Mouse (Mus musculus): ENCODE measurements around the gene Phkb. TPM values are rescaled to one million over a fixed set of nuclear protein-coding genes. Genes with fewer than 3 reads are reported as not detected.

Gene Phkb
- polyA plus RNA-seq, 1 experiment from 2014 or later = 52.4 TPM

DNA sequence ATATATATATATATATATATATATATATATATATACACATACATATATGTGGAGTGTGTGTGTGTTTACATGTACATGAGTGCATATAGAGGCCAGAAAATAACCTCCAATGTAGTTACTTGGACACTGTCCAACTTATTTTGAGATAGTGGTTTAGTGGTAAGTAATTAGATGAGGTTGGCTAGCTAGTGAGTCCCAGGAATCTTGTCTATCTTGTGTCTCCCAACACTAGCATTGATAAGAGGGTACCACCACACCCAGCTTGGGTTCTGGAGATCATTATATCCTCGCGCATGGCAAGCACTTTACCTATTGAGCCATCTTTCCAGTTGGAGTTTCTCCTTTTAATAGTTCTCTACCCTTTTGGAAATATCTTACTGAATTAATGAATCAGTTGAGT lies 56.9 kb downstream of the Phkb start:
- ATAC-seq (ENCODE audit: low read depth) (no peak), DNase-seq (ENCODE audit: low spot score) (no peak)
- no peak overlapping the region for H3K4me2 ChIP-seq (ENCODE audit: low read depth, low read length)
- H3K9me3 ChIP-seq (ENCODE audit: control insufficient read depth, low read length) = no peaks in the 10 kb centered on the region
- H3K36me3 ChIP-seq (ENCODE audit: control insufficient read depth, insufficient read depth, low read length) = peaks cover 5% of the 10 kb centered on the region; the same call in 1 of the 2 replicates
- no peak overlapping the region for H3K9ac ChIP-seq (ENCODE audit: low read depth, low read length)
- H3K4me3 ChIP-seq (ENCODE audit: low read depth, low read length) = no peak overlapping the region
- H3K27ac ChIP-seq (replicated peaks; ENCODE audit: low read depth, low read length) = no peak overlapping the region
- 93% methylated on average over 2 of the region's 2 CpGs for WGBS
- no peaks in the 10 kb centered on the region for H3K4me1 ChIP-seq (ENCODE audit: control insufficient read depth, insufficient read depth, low read length)
- H3K27me3 ChIP-seq (replicated peaks; ENCODE audit: control insufficient read depth, insufficient read depth, low read length) = no peaks in the 10 kb centered on the region

DNA sequence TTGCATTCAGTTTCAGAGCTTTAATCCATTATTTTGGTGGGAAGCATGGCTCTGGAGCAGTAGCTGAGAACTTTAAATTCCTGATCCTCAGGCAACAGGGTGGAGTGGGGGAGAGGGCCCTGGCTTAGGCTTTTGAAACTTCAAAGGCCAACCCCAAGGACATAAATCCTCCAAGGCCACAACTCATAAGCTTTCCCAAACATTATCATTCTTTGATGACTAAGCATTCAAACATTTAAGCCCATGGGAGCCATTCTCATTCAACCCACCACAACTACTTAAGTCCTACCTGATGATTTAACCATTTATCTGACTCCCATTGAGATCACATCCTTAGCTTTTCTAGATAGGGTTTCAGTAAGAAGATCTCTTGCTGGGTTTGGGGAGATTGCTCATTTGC lies 84.2 kb downstream of the Phkb start:
- H3K9me3 ChIP-seq (ENCODE audit: control insufficient read depth, low read length) = no peaks in the 10 kb centered on the region
- no peak for ATAC-seq (ENCODE audit: low read depth)
- H3K27ac ChIP-seq (replicated peaks; ENCODE audit: low read depth, low read length) = no peak overlapping the region
- no peaks in the 10 kb centered on the region for H3K4me1 ChIP-seq (ENCODE audit: control insufficient read depth, insufficient read depth, low read length)
- no peak for DNase-seq (ENCODE audit: low spot score)
- no peak overlapping the region for H3K9ac ChIP-seq (ENCODE audit: low read depth, low read length)
- H3K4me3 ChIP-seq (ENCODE audit: low read depth, low read length) = no peak overlapping the region
- H3K27me3 ChIP-seq (replicated peaks; ENCODE audit: control insufficient read depth, insufficient read depth, low read length) = no peaks in the 10 kb centered on the region
- H3K4me2 ChIP-seq (ENCODE audit: low read depth, low read length) = no peak overlapping the region
- 0 out of 2 replicates have a peak, but pooled peaks cover 6% of the 10 kb centered on the region for H3K36me3 ChIP-seq (ENCODE audit: control insufficient read depth, insufficient read depth, low read length)

DNA sequence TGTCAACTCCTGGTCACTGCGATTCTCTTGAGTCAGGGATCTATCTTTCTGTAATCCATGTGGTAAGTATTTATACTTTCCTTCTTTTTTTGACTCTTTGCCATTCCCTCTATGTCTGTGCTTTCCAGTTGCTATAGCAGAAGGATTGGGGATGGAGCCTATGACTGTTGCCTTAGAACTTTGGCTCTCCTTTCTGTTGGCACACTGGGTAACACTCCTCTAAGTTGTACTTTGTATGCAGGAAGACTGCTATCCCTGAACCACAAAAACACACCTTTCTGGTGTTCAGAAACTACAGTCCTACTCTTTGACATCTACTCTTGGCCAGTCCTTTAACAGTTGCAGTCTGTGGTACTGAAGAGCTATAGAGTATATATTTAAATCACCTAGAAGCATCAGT lies 84.8 kb downstream of the Phkb start:
- Histone ChIP-seq H3K9me3 (ENCODE audit: control insufficient read depth, low read length) (no peaks in the 10 kb centered on the region), H3K27ac (replicated peaks; ENCODE audit: low read depth, low read length) (no peak overlapping the region), H3K9ac (ENCODE audit: low read depth, low read length) (no peak overlapping the region), H3K27me3 (replicated peaks; ENCODE audit: control insufficient read depth, insufficient read depth, low read length) (no peaks in the 10 kb centered on the region), H3K4me1 (ENCODE audit: control insufficient read depth, insufficient read depth, low read length) (no peaks in the 10 kb centered on the region), H3K36me3 (ENCODE audit: control insufficient read depth, insufficient read depth, low read length) (0 out of 2 replicates have a peak, but pooled peaks cover 6% of the 10 kb centered on the region), H3K4me2 (ENCODE audit: low read depth, low read length) (no peak overlapping the region), H3K4me3 (ENCODE audit: low read depth, low read length) (no peak overlapping the region)
- DNase-seq (ENCODE audit: low spot score) (no peak), ATAC-seq (ENCODE audit: low read depth) (no peak)
- 72% methylated on average over 1 of the region's 1 CpGs for WGBS

DNA sequence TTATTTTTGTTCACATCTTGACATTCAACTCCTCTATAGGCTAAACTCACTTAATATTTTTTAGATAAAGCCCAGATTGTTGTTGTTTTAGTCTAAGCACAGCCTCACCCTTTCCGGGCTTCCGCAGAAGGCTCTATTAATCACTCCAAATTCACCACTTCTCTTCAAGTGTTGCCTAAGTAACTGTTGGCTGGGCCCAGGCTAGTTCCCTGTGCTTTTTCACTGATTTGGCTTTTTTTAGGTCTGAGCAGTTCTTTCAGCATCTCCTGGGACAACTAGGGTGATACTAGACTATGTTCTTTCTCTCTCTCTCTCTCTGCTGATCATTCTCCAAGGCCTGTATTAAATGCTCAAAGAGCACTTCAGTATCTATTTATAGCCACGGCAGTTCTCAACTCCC lies 85.3 kb downstream of the Phkb start:
- Histone ChIP-seq H3K36me3 (ENCODE audit: control insufficient read depth, insufficient read depth, low read length) (0 out of 2 replicates have a peak, but pooled peaks cover 6% of the 10 kb centered on the region), H3K9ac (ENCODE audit: low read depth, low read length) (no peak overlapping the region), H3K4me2 (ENCODE audit: low read depth, low read length) (no peak overlapping the region), H3K27me3 (replicated peaks; ENCODE audit: control insufficient read depth, insufficient read depth, low read length) (no peaks in the 10 kb centered on the region), H3K4me1 (ENCODE audit: control insufficient read depth, insufficient read depth, low read length) (no peaks in the 10 kb centered on the region), H3K9me3 (ENCODE audit: control insufficient read depth, low read length) (no peaks in the 10 kb centered on the region), H3K27ac (replicated peaks; ENCODE audit: low read depth, low read length) (no peak overlapping the region), H3K4me3 (ENCODE audit: low read depth, low read length) (no peak overlapping the region)
- DNase-seq (ENCODE audit: low spot score) (no peak), ATAC-seq (ENCODE audit: low read depth) (no peak)
- 83% methylated on average over 3 of the region's 3 CpGs for WGBS

DNA sequence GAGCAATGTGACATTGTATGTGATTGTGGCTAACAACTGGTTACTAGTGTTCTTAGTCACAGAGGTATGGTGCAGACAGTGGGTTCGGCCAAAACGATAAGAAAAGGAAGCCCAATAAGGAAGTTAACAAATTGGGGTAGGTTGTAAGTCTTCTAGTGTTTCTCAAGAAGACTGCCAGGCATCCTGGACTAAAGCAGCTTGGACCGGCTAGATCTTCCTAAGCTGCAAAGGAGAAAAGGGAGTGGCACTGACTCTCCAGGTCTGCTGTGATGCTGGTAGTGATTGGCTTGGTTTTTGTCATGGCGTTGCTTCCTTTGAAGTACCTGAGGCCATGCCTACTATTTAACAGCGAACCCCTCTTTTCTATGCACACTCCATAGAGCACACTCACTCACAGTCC lies 95.4 kb downstream of the Phkb start:
- Histone ChIP-seq H3K36me3 (ENCODE audit: control insufficient read depth, insufficient read depth, low read length) (peaks cover 21% of the 10 kb centered on the region), H3K9me3 (ENCODE audit: control insufficient read depth, low read length) (no peaks in the 10 kb centered on the region), H3K9ac (ENCODE audit: low read depth, low read length) (no peak overlapping the region), H3K4me3 (ENCODE audit: low read depth, low read length) (no peak overlapping the region), H3K27me3 (replicated peaks; ENCODE audit: control insufficient read depth, insufficient read depth, low read length) (no peaks in the 10 kb centered on the region), H3K4me1 (ENCODE audit: control insufficient read depth, insufficient read depth, low read length) (no peaks in the 10 kb centered on the region), H3K4me2 (ENCODE audit: low read depth, low read length) (no peak overlapping the region), H3K27ac (replicated peaks; ENCODE audit: low read depth, low read length) (no peak overlapping the region)
- ATAC-seq (ENCODE audit: low read depth) = no peak
- 94% methylated on average over 5 of the region's 5 CpGs for WGBS
- DNase-seq (ENCODE audit: low spot score) = no peak

DNA sequence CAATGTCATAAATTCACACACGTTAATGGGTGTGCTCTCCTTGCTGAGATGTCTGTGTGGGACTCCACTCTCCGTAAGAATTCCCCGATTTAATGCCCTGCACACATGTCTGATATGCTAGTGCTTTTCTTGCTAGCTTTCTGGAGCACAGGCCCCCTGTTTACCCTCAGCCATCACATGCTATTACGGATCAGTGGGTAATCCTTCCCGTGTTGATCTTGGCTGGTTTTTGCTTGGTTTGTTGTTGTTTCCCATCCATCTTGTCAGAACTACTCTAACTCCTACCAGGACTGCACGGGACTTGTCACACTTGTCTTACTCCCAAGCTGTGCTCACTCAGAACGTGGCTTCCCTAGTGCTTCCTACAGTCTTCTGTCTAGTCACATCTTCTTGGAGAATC lies 96.6 kb downstream of the Phkb start:
- 78% methylated on average over 7 of the region's 7 CpGs for WGBS
- Histone ChIP-seq H3K4me2 (ENCODE audit: low read depth, low read length) (no peak overlapping the region), H3K27me3 (replicated peaks; ENCODE audit: control insufficient read depth, insufficient read depth, low read length) (no peaks in the 10 kb centered on the region), H3K9me3 (ENCODE audit: control insufficient read depth, low read length) (no peaks in the 10 kb centered on the region), H3K36me3 (ENCODE audit: control insufficient read depth, insufficient read depth, low read length) (peaks cover 27% of the 10 kb centered on the region), H3K27ac (replicated peaks; ENCODE audit: low read depth, low read length) (no peak overlapping the region), H3K9ac (ENCODE audit: low read depth, low read length) (no peak overlapping the region), H3K4me3 (ENCODE audit: low read depth, low read length) (no peak overlapping the region), H3K4me1 (ENCODE audit: control insufficient read depth, insufficient read depth, low read length) (no peaks in the 10 kb centered on the region)
- ATAC-seq (ENCODE audit: low read depth) (no peak), DNase-seq (ENCODE audit: low spot score) (no peak)

DNA sequence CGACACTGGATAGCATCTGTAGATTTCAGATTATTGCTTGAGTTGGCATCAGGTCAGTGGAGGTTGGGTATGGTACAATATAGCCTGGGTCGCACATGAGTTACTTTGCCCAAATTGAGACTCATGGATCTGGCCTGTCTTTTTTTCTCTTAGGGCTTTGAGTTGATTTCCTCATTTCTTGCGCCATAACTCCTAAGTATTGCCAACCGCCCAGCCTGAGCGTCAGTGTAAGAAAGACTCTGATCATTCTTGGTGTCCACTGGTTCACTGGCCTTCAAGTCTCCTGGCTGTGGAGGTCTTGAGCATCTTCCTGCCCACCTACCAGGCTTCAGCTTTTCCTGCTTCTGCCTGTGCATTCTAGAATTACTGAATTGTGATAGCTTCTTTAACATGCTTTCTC lies 104.1 kb downstream of the Phkb start:
- 95% methylated on average over 5 of the region's 5 CpGs for WGBS
- H3K9me3 ChIP-seq (ENCODE audit: control insufficient read depth, low read length) = no peaks in the 10 kb centered on the region
- H3K9ac ChIP-seq (ENCODE audit: low read depth, low read length) = no peak overlapping the region
- ATAC-seq (ENCODE audit: low read depth) (no peak), DNase-seq (ENCODE audit: low spot score) (no peak)
- H3K27ac ChIP-seq (replicated peaks; ENCODE audit: low read depth, low read length) = no peak overlapping the region
- H3K36me3 ChIP-seq (ENCODE audit: control insufficient read depth, insufficient read depth, low read length) = peaks cover 24% of the 10 kb centered on the region
- no peaks in the 10 kb centered on the region for H3K4me1 ChIP-seq (ENCODE audit: control insufficient read depth, insufficient read depth, low read length)
- no peaks in the 10 kb centered on the region for H3K27me3 ChIP-seq (replicated peaks; ENCODE audit: control insufficient read depth, insufficient read depth, low read length)
- H3K4me3 ChIP-seq (ENCODE audit: low read depth, low read length) = no peak overlapping the region
- H3K4me2 ChIP-seq (ENCODE audit: low read depth, low read length) = no peak overlapping the region

DNA sequence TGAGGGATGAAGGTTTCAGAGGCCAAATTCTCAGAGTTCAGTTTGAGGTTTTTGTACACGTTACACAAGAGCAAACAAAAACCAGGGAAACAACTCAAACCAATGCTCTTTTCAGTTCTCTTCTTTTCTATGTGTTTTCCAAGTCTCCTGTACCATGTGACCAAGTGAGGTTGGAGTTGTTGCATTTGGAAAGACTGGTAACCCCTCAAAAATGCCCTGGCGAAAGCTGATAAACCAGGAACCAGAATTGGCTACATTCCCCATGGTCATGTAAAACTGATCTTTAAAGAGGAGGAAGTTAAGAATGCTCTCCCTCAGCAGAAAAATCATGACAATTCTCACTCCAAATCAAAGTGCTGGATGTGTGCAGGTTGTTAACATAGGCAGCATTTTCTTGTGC lies 117.6 kb downstream of the Phkb start:
- ATAC-seq (ENCODE audit: low read depth) = no peak
- Histone ChIP-seq H3K36me3 (ENCODE audit: control insufficient read depth, insufficient read depth, low read length) (0 out of 2 replicates have a peak, but pooled peaks cover 4% of the 10 kb centered on the region), H3K4me2 (ENCODE audit: low read depth, low read length) (no peak overlapping the region)

DNA sequence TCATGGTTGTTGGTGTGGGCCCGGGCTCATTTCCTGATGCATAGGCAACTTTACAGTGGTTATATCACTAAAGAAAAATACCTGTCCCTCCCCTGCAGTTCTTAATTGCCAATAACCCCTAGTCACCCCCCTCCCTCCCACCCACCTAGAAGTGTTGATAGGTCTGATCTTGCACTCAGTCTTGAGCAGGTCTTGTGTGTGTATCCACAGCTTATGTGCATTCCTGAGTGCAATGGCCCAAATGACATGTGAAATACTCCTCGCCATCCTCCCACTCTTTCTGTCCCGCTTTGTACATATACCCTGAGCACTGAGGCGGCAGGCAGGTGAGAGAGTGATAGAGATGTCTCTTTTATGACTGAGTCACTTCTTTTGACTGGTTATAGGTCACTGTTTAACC lies 119.1 kb downstream of the Phkb start:
- no peak for DNase-seq (ENCODE audit: low spot score)
- Histone ChIP-seq H3K36me3 (ENCODE audit: control insufficient read depth, insufficient read depth, low read length) (0 out of 2 replicates have a peak, but pooled peaks cover 4% of the 10 kb centered on the region), H3K9ac (ENCODE audit: low read depth, low read length) (no peak overlapping the region), H3K27me3 (replicated peaks; ENCODE audit: control insufficient read depth, insufficient read depth, low read length) (no peaks in the 10 kb centered on the region), H3K27ac (replicated peaks; ENCODE audit: low read depth, low read length) (no peak overlapping the region), H3K4me3 (ENCODE audit: low read depth, low read length) (no peak overlapping the region), H3K4me2 (ENCODE audit: low read depth, low read length) (no peak overlapping the region), H3K4me1 (ENCODE audit: control insufficient read depth, insufficient read depth, low read length) (no peaks in the 10 kb centered on the region), H3K9me3 (ENCODE audit: control insufficient read depth, low read length) (no peaks in the 10 kb centered on the region)
- WGBS = 90% methylated on average over 4 of the region's 4 CpGs
- ATAC-seq (ENCODE audit: low read depth) = no peak

More for the DNA sequence above, 117.6 kb downstream of the Phkb start:
- no peak overlapping the region for H3K4me3 ChIP-seq (ENCODE audit: low read depth, low read length)
- WGBS = 91% methylated on average over 2 of the region's 2 CpGs
- no peaks in the 10 kb centered on the region for H3K27me3 ChIP-seq (replicated peaks; ENCODE audit: control insufficient read depth, insufficient read depth, low read length)
- no peak overlapping the region for H3K9ac ChIP-seq (ENCODE audit: low read depth, low read length)
- no peaks in the 10 kb centered on the region for H3K9me3 ChIP-seq (ENCODE audit: control insufficient read depth, low read length)
- DNase-seq (ENCODE audit: low spot score) = no peak
- H3K27ac ChIP-seq (replicated peaks; ENCODE audit: low read depth, low read length) = no peak overlapping the region
- H3K4me1 ChIP-seq (ENCODE audit: control insufficient read depth, insufficient read depth, low read length) = no peaks in the 10 kb centered on the region
